Mouse (Mus musculus) ZHBTc4 (cell line): ENCODE data around the gene Stxbp1.

Source experiments
- DNase-seq: peaks from one replicate; pipeline ENCODE4 v3.0.0-alpha.2; 2011; ENCODE audit warnings: low read depth, low spot score

The Stxbp1 gene

GRCm38 (mm10) chr2:32846805-32847467 lies at the start of gene Stxbp1:
TSS of gene Stxbp1 (minus strand) at chr2:32847245.
- peak; percentile 96 for DNase-seq

- no peak for DNase-seq
Measured at GRCm38 (mm10) chr2:32896507-32897147, 49.6 kb upstream of the Stxbp1 start.

- DNase-seq, result no peak
Measured at GRCm38 (mm10) chr2:32895606-32896106, 48.6 kb upstream of the Stxbp1 start.

GRCm38 (mm10) chr2:32894097-32894496 lies 47.1 kb upstream of the Stxbp1 start:
- no peak for DNase-seq

GRCm38 (mm10) chr2:32892490-32892889 lies 45.4 kb upstream of the Stxbp1 start:
- DNase-seq, result no peak

- DNase-seq, result no peak
Measured at GRCm38 (mm10) chr2:32891278-32891677, 44.2 kb upstream of the Stxbp1 start.

- no peak for DNase-seq
Measured at GRCm38 (mm10) chr2:32890280-32890679, 43.2 kb upstream of the Stxbp1 start.

- DNase-seq, result no peak
Measured at GRCm38 (mm10) chr2:32888551-32888950, 41.5 kb upstream of the Stxbp1 start.

- no peak for DNase-seq
Measured at GRCm38 (mm10) chr2:32888029-32888428, 41.0 kb upstream of the Stxbp1 start.

GRCm38 (mm10) chr2:32884745-32885144 lies 37.7 kb upstream of the Stxbp1 start:
- peak; percentile 78 for DNase-seq

GRCm38 (mm10) chr2:32882283-32883043 lies 35.4 kb upstream of the Stxbp1 start:
- DNase-seq, result no peak

GRCm38 (mm10) chr2:32881723-32882122 lies 34.7 kb upstream of the Stxbp1 start:
- DNase-seq, result no peak

GRCm38 (mm10) chr2:32881054-32881453 lies 34.0 kb upstream of the Stxbp1 start:
- no peak for DNase-seq

- DNase-seq, result no peak
Measured at GRCm38 (mm10) chr2:32879593-32879992, 32.5 kb upstream of the Stxbp1 start.

- DNase-seq, result no peak
Measured at GRCm38 (mm10) chr2:32878396-32878795, 31.4 kb upstream of the Stxbp1 start.

- peak; percentile 56 for DNase-seq
Measured at GRCm38 (mm10) chr2:32877761-32878393, 30.8 kb upstream of the Stxbp1 start.

- no peak for DNase-seq
Measured at GRCm38 (mm10) chr2:32877303-32877702, 30.3 kb upstream of the Stxbp1 start.

- peak; percentile 45 for DNase-seq
Measured at GRCm38 (mm10) chr2:32876490-32877302, 29.7 kb upstream of the Stxbp1 start.

- DNase-seq, result peak; percentile 94
Measured at GRCm38 (mm10) chr2:32875675-32876489, 28.8 kb upstream of the Stxbp1 start, which contains the start of gene Fam129b. TSS of gene Fam129b (plus strand) at chr2:32876114.
